Mouse (Mus musculus) embryonic facial prominence, embryonic 15.5 days (tissue): ENCODE results near the gene Mtrex. TPM values are rescaled to one million over a fixed set of nuclear protein-coding genes. Genes with fewer than 3 reads are reported as not detected.
A peak's percentile ranks its signal among the peaks of the same experiment; 100 is the strongest.

ENCODE experiments used
- ATAC-seq: fragments of 200-750 bp; cut with Nextera tagmentation; 2 replicates; pipeline ENCODE4 v1.8.0; 2017; ENCODE audit warnings: low read depth, moderate TSS enrichment; ENCODE audit not compliant: insufficient number of reproducible peaks, low FRiP score, low TSS enrichment
- H3K27ac ChIP-seq: fragments of 300-500 bp; sonication (generic); replicated peaks from 2 replicates; pipeline ENCODE4 v1.5.1; 2015; ENCODE audit warnings: mild to moderate bottlenecking, inconsistent platforms
- H3K27me3 ChIP-seq: fragments of 300-500 bp; sonication (generic); 2 replicates; pipeline ENCODE4 v1.6.1; 2015; ENCODE audit warnings: inconsistent platforms
- H3K36me3 ChIP-seq: fragments of 300-500 bp; sonication (generic); 2 replicates; pipeline ENCODE4 v1.6.1; 2015; ENCODE audit warnings: mild to moderate bottlenecking, inconsistent platforms
- H3K4me1 ChIP-seq: fragments of 300-500 bp; sonication (generic); 2 replicates; pipeline ENCODE4 v1.6.1; 2015; ENCODE audit warnings: inconsistent platforms
- H3K4me2 ChIP-seq: fragments of 300-500 bp; sonication (generic); replicated peaks from 2 replicates; pipeline ENCODE4 v1.6.1; 2015; ENCODE audit warnings: mild to moderate bottlenecking, inconsistent platforms
- H3K4me3 ChIP-seq: fragments of 300-500 bp; sonication (generic); replicated peaks from 2 replicates; pipeline ENCODE4 v1.5.1; 2015; ENCODE audit warnings: mild to moderate bottlenecking, inconsistent platforms
- H3K9ac ChIP-seq: fragments of 300-500 bp; sonication (generic); 2 replicates; pipeline ENCODE4 v1.6.1; 2015; ENCODE audit warnings: inconsistent platforms
- H3K9me3 ChIP-seq: fragments of 300-500 bp; sonication (generic); replicated peaks from 2 replicates; pipeline ENCODE4 v1.6.1; 2016; ENCODE audit warnings: inconsistent platforms
- WGBS: fragments of 180-500 bp; shearing (Covaris S2); methylation state at CpG from one replicate; pipeline ENCODE4 v1.1.7; 2015; 5-methylcytosine and 5-hydroxymethylcytosine counted together
- polyA plus RNA-seq: library from polyadenylated mRNA; unstranded; fragments of >200 nt; fragmentation: Nextera tagmentation; extraction: Ambion mirVana; gene quantifications from 2 replicates; pipeline ENCODE4 v1.2.1, GENCODE M21; 2015

Mtrex gene
- polyA plus RNA-seq, 1 experiment from 2014 or later = 61.7 TPM

DNA sequence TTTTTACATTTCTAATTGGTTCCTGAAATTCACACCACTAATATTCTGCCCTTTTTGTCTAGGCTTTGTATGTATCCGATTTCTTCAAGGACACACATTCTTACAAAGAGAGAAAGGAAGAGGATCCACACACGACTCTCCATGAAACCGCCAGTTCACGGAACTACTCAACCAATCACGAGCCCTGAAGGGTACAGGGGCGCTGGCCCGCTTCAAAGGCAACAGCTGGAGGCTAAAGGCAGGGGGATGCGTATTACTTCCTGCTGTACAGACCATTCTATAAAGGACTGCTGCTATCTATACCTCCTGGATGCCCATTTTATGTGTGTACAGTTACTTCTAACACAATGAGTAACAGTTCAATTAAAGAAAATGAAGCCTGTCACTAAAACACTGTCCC, 59.8 kb downstream of the Mtrex start:
- Histone ChIP-seq H3K9me3 (no peaks in the 10 kb centered on the region), H3K4me1 (no peaks in the 10 kb centered on the region), H3K27me3 (no peaks in the 10 kb centered on the region), H3K4me2 (no peak overlapping the region), H3K4me3 (no peak overlapping the region), H3K9ac (no peak overlapping the region), H3K36me3 (peaks cover 83% of the 10 kb centered on the region), H3K27ac (no peak overlapping the region)
- 87% methylated on average over 8 of the region's 8 CpGs for WGBS
- ATAC-seq = no peak

- no peak for ATAC-seq
- Histone ChIP-seq H3K4me2 (no peak overlapping the region), H3K27me3 (no peaks in the 10 kb centered on the region), H3K4me1 (no peaks in the 10 kb centered on the region), H3K4me3 (no peak overlapping the region), H3K9me3 (no peaks in the 10 kb centered on the region), H3K27ac (no peak overlapping the region), H3K9ac (no peak overlapping the region), H3K36me3 (peaks cover 77% of the 10 kb centered on the region)
- 86% methylated on average over 7 of the region's 7 CpGs for WGBS
Measured at GRCm38 (mm10) chr13:112866782-112867181, 60.4 kb downstream of the Mtrex start.

GRCm38 (mm10) chr13:112862978-112863677, 64.1 kb downstream of the Mtrex start:
- Histone ChIP-seq H3K36me3 (peaks cover 56% of the 10 kb centered on the region), H3K27me3 (no peaks in the 10 kb centered on the region), H3K4me1 (no peaks in the 10 kb centered on the region), H3K27ac (no peak overlapping the region), H3K4me2 (no peak overlapping the region), H3K4me3 (no peak overlapping the region), H3K9me3 (no peaks in the 10 kb centered on the region), H3K9ac (no peak overlapping the region)
- ATAC-seq = no peak
- WGBS = 90% methylated on average over 1 of the region's 1 CpGs

DNA sequence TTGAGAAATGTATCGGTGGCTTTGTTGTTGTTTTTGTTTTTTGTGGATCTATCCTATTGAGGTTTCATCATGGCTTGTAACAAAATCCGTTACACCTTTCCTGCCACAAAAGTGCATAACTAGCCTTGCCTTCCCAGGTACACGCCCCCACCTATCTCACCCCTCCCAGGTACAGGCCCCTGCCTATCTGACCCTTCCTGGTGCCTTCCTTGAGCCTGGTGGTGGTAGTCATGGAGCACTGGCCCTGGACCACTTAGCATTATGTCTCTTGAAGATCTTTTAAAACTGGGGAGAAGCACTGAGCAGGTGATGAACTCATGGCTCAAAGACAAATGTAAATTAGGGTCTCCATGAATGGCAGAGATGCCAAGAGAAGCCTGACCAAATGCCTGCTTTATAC, 64.9 kb downstream of the Mtrex start:
- Histone ChIP-seq H3K9ac (no peak overlapping the region), H3K4me3 (no peak overlapping the region), H3K9me3 (no peaks in the 10 kb centered on the region), H3K4me2 (no peak overlapping the region), H3K27ac (no peak overlapping the region), H3K4me1 (no peaks in the 10 kb centered on the region), H3K36me3 (peaks cover 51% of the 10 kb centered on the region), H3K27me3 (no peaks in the 10 kb centered on the region)
- ATAC-seq = no peak
- WGBS = 75% methylated on average over 3 of the region's 3 CpGs

DNA sequence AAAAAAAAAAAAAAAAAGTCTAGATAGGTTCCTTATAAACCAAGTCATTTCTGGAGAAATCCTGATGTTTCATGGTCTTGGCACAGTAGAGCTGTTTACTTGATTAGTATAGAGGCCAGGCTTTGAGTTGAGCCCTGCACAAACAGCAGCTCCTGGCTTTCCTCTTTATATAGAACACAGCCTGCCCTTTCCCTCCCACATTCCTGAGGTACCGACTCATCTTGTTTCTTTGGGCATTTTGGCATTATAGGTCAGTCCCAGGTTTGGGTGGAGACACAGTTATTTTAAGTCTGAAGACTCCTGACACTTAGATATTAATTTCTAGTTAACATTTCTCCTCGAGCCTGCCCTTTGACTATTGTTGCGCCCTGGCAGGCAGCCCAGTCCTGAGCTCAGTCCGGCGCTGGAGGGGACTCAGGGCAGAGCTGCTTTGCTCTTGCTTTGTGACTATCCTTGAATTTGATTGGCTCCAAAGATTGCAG, 65.3 kb downstream of the Mtrex start:
- H3K4me1 ChIP-seq = no peaks in the 10 kb centered on the region
- peaks cover 53% of the 10 kb centered on the region for H3K36me3 ChIP-seq
- H3K27ac ChIP-seq = no peak overlapping the region
- H3K27me3 ChIP-seq = no peaks in the 10 kb centered on the region
- no peak overlapping the region for H3K4me3 ChIP-seq
- WGBS = 50% methylated on average over 5 of the region's 5 CpGs
- no peaks in the 10 kb centered on the region for H3K9me3 ChIP-seq
- peak; percentile 60; the same call in 1 of the 2 replicates for ATAC-seq
- no peak overlapping the region for H3K9ac ChIP-seq
- no peak overlapping the region for H3K4me2 ChIP-seq

GRCm38 (mm10) chr13:112860911-112861310, 66.3 kb downstream of the Mtrex start:
- H3K4me1 ChIP-seq = no peaks in the 10 kb centered on the region
- H3K4me2 ChIP-seq = no peak overlapping the region
- 90% methylated on average over 9 of the region's 9 CpGs for WGBS
- no peak overlapping the region for H3K4me3 ChIP-seq
- no peak for ATAC-seq
- no peaks in the 10 kb centered on the region for H3K9me3 ChIP-seq
- peaks cover 47% of the 10 kb centered on the region for H3K36me3 ChIP-seq
- H3K27ac ChIP-seq = no peak overlapping the region
- no peak overlapping the region for H3K9ac ChIP-seq
- H3K27me3 ChIP-seq = no peaks in the 10 kb centered on the region

DNA sequence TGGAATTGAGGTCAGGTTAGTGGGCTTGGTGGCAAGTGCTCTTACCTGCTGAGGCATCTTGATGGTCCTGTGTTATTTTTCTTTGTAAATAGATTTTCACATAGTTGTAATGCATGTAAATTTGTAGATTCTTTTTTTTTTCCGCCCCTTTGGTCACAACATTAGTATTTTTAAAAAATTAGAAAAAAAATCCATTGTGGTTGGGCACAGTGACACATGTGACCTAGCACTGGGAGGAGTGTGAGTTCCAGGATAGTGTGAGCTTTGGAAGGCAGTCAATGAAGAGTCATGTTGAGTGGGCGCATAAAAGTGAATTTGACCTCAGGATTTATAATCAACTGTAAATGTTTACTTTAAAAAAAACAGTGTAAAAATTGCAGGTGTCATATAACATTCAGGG, 66.8 kb downstream of the Mtrex start:
- WGBS = 73% methylated on average over 2 of the region's 2 CpGs
- peaks cover 42% of the 10 kb centered on the region for H3K36me3 ChIP-seq
- no peak for ATAC-seq
- no peaks in the 10 kb centered on the region for H3K9me3 ChIP-seq
- no peak overlapping the region for H3K27ac ChIP-seq
- H3K27me3 ChIP-seq = no peaks in the 10 kb centered on the region
- no peaks in the 10 kb centered on the region for H3K4me1 ChIP-seq
- H3K4me2 ChIP-seq = no peak overlapping the region
- no peak overlapping the region for H3K9ac ChIP-seq
- H3K4me3 ChIP-seq = no peak overlapping the region

DNA sequence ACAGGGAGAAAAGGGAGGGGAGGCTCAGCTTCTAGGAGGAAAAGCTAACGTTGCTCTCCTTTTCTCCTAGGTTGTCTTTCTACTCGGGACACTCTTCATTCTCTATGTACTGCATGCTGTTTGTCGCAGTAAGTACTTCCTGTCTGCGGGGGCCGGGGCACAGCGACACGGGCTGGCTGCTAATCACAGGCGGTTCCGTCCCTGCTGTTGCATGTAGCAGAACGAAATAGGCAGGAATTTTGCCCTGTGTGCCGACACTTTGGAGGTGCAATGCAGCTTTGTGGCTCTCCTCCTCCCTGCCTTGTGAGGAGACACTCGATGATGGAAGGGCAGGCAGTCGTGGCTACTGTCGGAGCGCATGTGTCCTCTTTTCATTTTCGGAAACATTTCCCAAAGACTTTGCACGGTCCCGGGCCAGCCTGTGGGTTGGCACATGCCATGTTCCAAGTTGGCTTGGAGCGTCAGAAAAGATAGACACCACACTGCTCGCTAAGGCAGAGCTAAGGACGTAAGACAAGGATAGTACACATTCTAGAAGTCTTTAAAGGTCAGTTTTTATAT, 67.5 kb downstream of the Mtrex start:
- Histone ChIP-seq H3K36me3 (peaks cover 37% of the 10 kb centered on the region), H3K27me3 (no peaks in the 10 kb centered on the region), H3K9ac (no peak overlapping the region), H3K27ac (no peak overlapping the region), H3K4me1 (no peaks in the 10 kb centered on the region), H3K9me3 (no peaks in the 10 kb centered on the region), H3K4me2 (no peak overlapping the region), H3K4me3 (no peak overlapping the region)
- no peak for ATAC-seq
- WGBS = 87% methylated on average over 21 of the region's 21 CpGs

GRCm38 (mm10) chr13:112857921-112858320, 69.3 kb downstream of the Mtrex start:
- no peak overlapping the region for H3K4me3 ChIP-seq
- H3K9ac ChIP-seq = no peak overlapping the region
- 81% methylated on average over 7 of the region's 7 CpGs for WGBS
- H3K4me1 ChIP-seq = no peaks in the 10 kb centered on the region
- H3K4me2 ChIP-seq = no peak overlapping the region
- ATAC-seq = no peak
- no peaks in the 10 kb centered on the region for H3K9me3 ChIP-seq
- H3K27me3 ChIP-seq = no peaks in the 10 kb centered on the region
- no peak overlapping the region for H3K27ac ChIP-seq
- peaks cover 23% of the 10 kb centered on the region for H3K36me3 ChIP-seq

- peaks cover 12% of the 10 kb centered on the region; the same call in 1 of the 2 replicates for H3K36me3 ChIP-seq
- H3K9me3 ChIP-seq = no peaks in the 10 kb centered on the region
- no peaks in the 10 kb centered on the region for H3K4me1 ChIP-seq
- H3K9ac ChIP-seq = no peak overlapping the region
- no peak overlapping the region for H3K4me2 ChIP-seq
- no peaks in the 10 kb centered on the region for H3K27me3 ChIP-seq
- H3K27ac ChIP-seq = no peak overlapping the region
- 75% methylated on average over 6 of the region's 6 CpGs for WGBS
- H3K4me3 ChIP-seq = no peak overlapping the region
- no peak for ATAC-seq
Measured at GRCm38 (mm10) chr13:112854402-112854801, 72.8 kb downstream of the Mtrex start.

DNA sequence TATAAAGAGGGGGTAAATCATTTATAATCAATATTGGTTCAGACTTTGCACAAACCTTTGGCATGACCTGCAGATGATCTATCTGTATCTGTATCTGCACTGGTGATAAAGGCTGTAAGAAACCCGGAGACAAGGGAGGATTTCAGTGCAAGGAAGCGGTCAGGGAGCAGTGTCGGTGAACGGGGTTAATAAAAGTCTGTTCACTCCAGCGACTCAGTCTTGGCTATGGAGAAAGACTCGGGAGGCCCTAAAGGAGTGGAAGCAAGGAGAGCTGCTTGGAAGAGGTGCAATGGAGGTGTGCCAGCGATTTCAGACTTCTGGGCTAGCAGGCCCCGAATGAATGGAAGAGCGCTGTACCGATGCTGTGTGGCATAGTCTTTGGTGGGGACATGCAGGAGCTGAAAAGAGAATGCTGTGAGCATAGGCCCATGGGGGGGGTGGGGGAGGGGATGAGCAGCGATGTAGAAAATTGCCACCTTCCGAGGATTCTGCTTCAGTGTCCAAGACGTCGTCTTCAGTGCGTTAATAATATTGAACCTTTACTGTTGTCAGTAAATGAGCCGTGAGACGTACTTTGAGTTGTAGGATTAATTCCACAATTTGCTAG, 73.4 kb downstream of the Mtrex start:
- ATAC-seq = no peak
- no peak overlapping the region for H3K27ac ChIP-seq
- H3K27me3 ChIP-seq = no peaks in the 10 kb centered on the region
- no peak overlapping the region for H3K9ac ChIP-seq
- H3K9me3 ChIP-seq = no peaks in the 10 kb centered on the region
- no peaks in the 10 kb centered on the region for H3K4me1 ChIP-seq
- no peak overlapping the region for H3K4me2 ChIP-seq
- H3K4me3 ChIP-seq = no peak overlapping the region
- 73% methylated on average over 17 of the region's 17 CpGs for WGBS
- H3K36me3 ChIP-seq = peaks cover 12% of the 10 kb centered on the region; the same call in 1 of the 2 replicates
